Mouse (Mus musculus) olfactory bulb, adult 2 months (tissue): ENCODE results near the gene Lhfpl5. TPM values are rescaled to one million over a fixed set of nuclear protein-coding genes. Genes with fewer than 3 reads are reported as not detected.
"Not testable (repeated sequence)": the region's sequence is repeated elsewhere in the genome, so short reads cannot be mapped to it uniquely, and the experiment has no call there.

Source experiments
- H3K27ac ChIP-seq: fragments of 200-500 bp; 2 replicates; pipeline ENCODE4 v1.5.1; 2012; ENCODE audit warnings: low read depth, low read length; ENCODE audit not compliant: insufficient read depth
- H3K4me1 ChIP-seq: fragments of 200-500 bp; 2 replicates; pipeline ENCODE4 v1.6.1; 2012; ENCODE audit warnings: low read length; ENCODE audit not compliant: control insufficient read depth, insufficient read depth
- H3K4me3 ChIP-seq: fragments of 200-500 bp; 2 replicates; pipeline ENCODE4 v1.5.1; 2012; ENCODE audit warnings: mild to moderate bottlenecking, low read depth, low read length, moderate library complexity; ENCODE audit not compliant: insufficient read depth
- CTCF ChIP-seq: fragments of 200-500 bp; IDR thresholded peaks from 2 replicates; pipeline ENCODE4 v1.5.1; 2012; ENCODE audit warnings: low read depth, mild to moderate bottlenecking, low read length, moderate library complexity; ENCODE audit not compliant: insufficient read depth
- POLR2A ChIP-seq: fragments of 200-500 bp; IDR thresholded peaks from 2 replicates; pipeline ENCODE4 v1.6.1; 2012; ENCODE audit warnings: mild to moderate bottlenecking, low read depth, low read length, moderate library complexity; ENCODE audit not compliant: insufficient read depth
- WGBS: fragments of 180-500 bp; shearing (Covaris S2); methylation state at CpG from one replicate; pipeline ENCODE4 v1.1.7; 2018; 5-methylcytosine and 5-hydroxymethylcytosine counted together
- polyA plus RNA-seq: library from polyadenylated mRNA; stranded (reverse); fragments of >200 nt; gene quantifications from 2 replicates; pipeline ENCODE4 v1.2.4, GENCODE M21; 2012; ENCODE audit warnings: low replicate concordance; ENCODE audit not compliant: missing spikeins, insufficient read depth, insufficient read length

Gene Lhfpl5
- polyA plus RNA-seq, 1 experiment = not detected

DNA sequence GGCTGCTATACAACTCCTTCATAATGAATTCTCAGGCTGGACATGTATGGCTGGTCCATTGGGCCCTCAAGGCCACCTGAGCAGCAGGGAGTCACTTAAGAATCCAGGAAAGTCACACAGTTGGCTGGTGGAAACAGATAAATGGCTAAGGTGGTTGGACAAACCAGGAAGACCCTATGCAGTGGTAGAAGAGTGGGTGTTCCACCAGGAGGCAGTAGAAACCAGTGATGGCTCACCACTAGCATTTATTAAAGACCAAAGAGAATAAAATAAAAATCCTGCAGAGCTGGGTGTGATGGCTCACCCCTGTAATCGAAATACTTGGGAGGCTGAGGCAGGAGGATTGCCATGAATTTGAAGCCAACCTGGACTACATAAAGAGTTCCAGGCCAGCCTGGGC, 28.5 kb upstream of the Lhfpl5 start:
- no peaks in the 10 kb centered on the region for H3K4me1 ChIP-seq
- H3K4me3 ChIP-seq = no peak overlapping the region
- WGBS = 87% methylated on average over 1 of the region's 1 CpGs
- no peak overlapping the region for H3K27ac ChIP-seq
- TF ChIP-seq POLR2A (no peak), CTCF (no peak)

DNA sequence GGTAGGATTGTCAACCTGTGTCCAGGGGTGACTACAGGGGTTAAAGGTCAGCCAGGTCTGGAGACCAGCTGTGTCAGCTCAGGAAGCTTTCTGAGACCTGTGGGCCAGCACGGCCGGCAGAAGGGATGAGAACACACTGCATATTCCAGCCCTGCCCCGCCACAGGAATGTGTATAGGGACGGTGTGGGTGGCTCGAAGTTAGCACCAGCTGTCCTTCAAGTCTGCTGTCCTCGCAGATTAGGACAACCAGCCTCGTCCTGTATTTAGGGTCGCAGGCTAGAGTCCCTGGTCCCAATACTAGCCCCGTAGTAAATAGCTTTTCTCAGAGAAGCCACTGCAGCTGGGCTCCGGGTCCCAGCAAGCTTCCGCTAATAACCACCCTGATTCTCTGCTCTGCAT, 26.9 kb upstream of the Lhfpl5 start:
- no peak for TF ChIP-seq CTCF
- no peak for TF ChIP-seq POLR2A
- Histone ChIP-seq H3K4me3 (no peak overlapping the region), H3K4me1 (peaks cover 3% of the 10 kb centered on the region), H3K27ac (no peak overlapping the region)
- WGBS = 80% methylated on average over 11 of the region's 11 CpGs

DNA sequence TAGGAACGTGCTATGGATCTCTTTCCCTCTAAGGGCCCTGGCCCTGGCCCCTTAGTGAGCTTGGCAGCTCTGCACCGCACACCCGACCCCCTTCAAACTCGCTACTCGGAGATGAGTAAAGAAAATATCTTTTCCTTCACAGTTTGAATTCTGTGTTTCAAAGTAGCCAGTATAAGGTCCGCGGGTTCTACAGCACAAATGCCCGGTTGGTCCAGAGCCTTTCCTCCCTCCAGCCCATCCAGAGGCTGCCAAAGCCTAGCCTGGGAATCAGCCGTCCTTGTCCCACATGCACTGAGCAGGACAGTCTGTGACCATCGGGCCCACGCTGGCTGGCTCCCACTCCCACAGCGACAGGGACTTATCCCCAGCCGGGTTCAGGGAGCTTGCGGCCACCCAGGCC, 26.3 kb upstream of the Lhfpl5 start, which contains the start of gene Clpsl2:
Gene Clpsl2, plus strand, starts transcription at position 301 of the 400 bp plus-strand sequence.
- TF ChIP-seq POLR2A (no peak), CTCF (no peak)
- Histone ChIP-seq H3K4me1 (peaks cover 5% of the 10 kb centered on the region), H3K27ac (no peak within 1 kb of the TSS), H3K4me3 (no peak within 1 kb of the TSS)
- 77% methylated on average over 14 of the region's 14 CpGs for WGBS

DNA sequence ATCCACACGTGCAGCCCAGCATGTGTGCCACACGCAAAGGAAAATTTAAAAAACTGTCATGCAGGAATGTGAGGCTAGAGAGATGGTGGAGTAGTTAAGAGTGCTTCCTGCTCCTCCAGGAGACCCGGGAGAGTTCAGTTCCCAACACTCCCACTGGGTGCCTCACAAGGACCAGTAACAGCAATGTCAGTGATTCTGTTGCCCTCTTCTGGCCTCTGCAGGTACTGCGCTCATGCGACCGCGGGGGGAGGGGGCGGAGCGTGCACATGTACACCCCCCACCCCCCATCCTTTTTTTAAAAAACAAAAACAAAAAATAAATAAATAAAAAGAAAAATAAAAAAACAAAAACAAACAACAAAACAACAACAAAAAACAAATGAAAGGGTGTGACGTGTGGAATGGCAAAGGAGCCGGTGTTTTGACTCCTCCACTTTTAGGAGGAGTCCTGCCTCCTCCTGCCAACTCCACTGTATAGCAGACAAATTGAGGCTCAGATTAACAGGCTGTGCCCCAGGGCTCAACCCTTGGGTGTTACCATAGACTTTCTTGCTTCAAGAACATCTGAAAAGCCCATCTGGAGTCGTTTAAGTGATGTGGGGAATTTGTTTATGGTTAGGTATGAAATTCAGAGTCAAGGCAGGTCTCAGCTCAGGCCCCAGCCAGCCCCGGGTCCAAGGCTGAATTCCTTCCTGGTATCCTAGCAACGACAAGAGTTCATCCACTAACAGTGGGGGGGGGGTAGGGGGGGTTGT, 22.2 kb upstream of the Lhfpl5 start:
- Histone ChIP-seq H3K27ac (no peak overlapping the region), H3K4me3 (no peak overlapping the region), H3K4me1 (peaks cover 7% of the 10 kb centered on the region)
- 6% methylated on average over 14 of the region's 14 CpGs for WGBS
- TF ChIP-seq POLR2A (no peak), CTCF (peak; percentile 86)

DNA sequence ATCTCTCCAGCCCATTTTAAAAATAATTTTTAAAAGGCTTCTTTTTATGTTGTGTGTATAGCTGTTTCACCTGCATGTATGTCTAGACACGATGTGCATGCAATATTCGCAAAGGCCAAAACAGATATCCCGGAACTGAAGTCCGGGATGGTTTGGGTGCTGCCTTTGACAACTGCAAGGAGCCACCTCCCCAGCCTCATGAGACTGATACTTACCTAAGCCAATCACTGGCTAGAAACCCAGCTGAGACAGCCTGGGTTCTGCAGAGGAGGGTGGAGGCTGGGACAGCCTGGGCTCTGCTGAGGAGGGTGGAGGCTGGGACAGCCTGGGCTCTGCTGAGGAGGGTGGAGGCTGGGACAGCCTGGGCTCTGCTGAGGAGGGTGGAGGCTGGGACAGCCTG, 21.4 kb upstream of the Lhfpl5 start:
- not testable (repeated sequence) for H3K27ac ChIP-seq, H3K4me3 ChIP-seq, H3K4me1 ChIP-seq
- 93% methylated on average over 4 of the region's 4 CpGs for WGBS

DNA sequence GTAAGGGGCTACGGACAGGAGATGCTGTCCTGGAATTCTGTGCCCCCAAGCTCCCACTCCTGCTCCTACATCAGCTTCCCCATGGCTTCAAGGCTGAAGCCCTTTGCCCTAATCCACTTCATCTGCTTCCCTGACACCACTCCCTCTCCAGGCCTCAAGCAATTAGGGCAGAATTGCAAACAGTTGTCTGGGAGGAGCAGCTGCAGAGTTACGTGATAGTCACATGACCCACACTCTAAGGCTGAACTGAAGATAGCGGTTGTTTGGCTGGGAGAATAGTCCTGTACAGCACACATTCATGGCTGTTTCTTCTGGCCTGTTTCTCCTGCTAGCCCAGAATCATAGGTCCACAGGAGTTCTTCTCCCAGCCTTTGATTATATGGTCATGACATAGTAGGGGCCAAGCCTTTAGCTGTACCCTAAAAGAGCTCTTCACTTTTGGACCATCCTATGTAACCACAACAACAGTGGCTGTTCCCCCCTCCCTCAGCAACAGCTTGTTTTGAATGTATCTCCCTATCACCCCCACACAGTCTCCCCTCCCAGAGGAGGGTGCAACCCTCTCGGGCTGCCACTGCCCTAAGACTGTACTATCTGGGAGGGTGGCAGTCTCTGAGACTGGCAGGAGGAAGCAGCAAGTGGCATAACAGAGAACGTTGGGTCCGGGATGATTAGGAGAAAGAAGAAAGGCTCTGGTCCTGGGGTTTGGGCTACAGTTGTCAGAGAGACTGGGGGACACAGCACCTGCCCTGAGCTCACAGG, 18.6 kb upstream of the Lhfpl5 start:
- WGBS = 54% methylated on average over 6 of the region's 6 CpGs
- Histone ChIP-seq H3K4me1 (peaks cover 7% of the 10 kb centered on the region), H3K4me3 (no peak overlapping the region), H3K27ac (no peak overlapping the region)
- TF ChIP-seq CTCF (no peak), POLR2A (no peak)

DNA sequence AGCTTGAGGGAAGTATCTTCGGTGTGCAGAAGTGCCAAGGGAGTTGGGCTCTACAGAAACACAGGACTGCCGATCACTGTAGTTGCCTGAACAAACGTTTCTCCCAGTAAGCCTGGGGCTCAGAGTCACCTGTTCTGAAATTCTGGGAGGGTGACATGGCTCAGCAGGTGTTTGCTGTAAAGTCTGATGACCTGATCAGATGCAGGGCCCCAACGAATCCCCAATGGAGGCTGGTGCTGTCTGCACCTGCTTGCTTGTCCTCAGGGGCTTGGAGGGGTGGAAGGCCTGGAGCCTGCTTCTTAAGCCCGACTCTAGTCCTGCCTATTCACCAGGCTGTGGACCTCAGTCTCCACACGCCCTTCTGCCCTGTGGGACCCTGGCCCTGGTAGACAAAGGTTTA, 17.7 kb upstream of the Lhfpl5 start:
- H3K4me1 ChIP-seq = peaks cover 7% of the 10 kb centered on the region
- no peak overlapping the region for H3K4me3 ChIP-seq
- 80% methylated on average over 6 of the region's 6 CpGs for WGBS
- no peak overlapping the region for H3K27ac ChIP-seq
- no peak for TF ChIP-seq POLR2A
- TF ChIP-seq CTCF = no peak

DNA sequence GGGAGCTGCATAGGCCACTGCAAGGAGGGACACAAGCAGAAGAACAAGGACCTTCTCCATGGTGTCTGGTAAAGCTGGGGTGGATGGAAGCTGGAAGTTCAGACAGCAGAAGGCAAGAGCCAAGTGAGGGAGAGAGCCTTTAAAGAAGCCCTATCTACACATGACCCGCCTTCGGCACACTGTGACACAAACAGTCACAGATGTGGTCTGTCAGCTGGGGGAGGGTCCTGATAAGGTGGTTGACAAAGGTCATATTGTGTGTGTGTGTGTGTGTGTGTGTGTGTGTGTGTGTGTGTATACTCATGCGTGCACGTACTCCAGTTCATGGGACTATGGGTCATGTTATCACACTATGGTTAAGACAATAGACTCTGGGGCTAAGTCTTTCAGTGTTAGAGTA, 14.8 kb upstream of the Lhfpl5 start, which contains the start of gene Clps:
Gene Clps, minus strand, starts transcription at position 169 of the 400 bp plus-strand sequence.
- Histone ChIP-seq H3K4me3 (no peak within 1 kb of the TSS), H3K4me1 (peaks cover 2% of the 10 kb centered on the region; the same call in 1 of the 2 replicates), H3K27ac (no peak within 1 kb of the TSS)
- TF ChIP-seq CTCF = no peak
- TF ChIP-seq POLR2A = no peak
- 96% methylated on average over 4 of the region's 4 CpGs for WGBS

DNA sequence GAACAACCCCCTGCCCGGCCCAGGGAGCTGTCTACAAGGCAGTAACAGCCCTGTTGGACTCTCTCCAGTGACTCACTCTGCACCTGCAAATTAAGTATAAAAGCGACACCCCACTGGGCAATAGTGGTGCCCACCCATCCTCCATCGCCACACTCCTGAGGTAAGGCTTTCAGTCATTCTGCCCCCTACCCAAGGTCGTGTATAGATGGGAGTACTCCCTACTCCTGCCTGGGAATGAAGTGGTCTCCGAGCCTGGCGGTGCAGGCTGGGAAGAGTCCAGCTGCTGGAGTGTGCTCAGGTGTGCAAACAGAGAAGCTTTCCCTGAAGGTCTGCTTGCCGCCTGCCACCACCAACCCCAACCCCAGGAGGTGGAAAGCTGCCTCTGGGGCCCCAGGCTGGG, 13.8 kb upstream of the Lhfpl5 start:
- no peak overlapping the region for H3K27ac ChIP-seq
- TF ChIP-seq CTCF (no peak), POLR2A (no peak)
- WGBS = 62% methylated on average over 7 of the region's 7 CpGs

DNA sequence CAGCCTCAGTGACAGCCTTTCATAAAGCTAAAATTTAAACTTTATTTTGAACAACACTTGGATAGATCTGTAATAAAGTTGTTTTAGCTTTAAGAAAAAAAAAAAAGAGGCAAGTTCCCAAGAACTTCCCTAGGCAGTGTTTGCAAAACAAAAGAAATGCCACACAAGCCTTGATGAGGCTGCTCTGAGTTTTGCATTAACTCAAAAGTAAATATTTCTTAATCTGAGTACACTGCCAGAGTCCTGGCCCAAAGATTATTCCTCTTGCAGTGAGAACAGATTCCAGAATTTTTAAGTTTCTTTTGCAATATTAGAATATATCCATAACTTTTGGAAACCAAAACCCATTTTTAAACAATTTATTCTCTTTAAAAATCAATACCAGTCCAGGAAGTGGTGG, 10.3 kb upstream of the Lhfpl5 start:
- no peak overlapping the region for H3K4me3 ChIP-seq
- no peaks in the 10 kb centered on the region for H3K4me1 ChIP-seq
- no peak overlapping the region for H3K27ac ChIP-seq
- TF ChIP-seq CTCF (no peak), POLR2A (no peak)

More for the DNA sequence above, 13.8 kb upstream of the Lhfpl5 start:
- peaks cover 2% of the 10 kb centered on the region; the same call in 1 of the 2 replicates for H3K4me1 ChIP-seq
- no peak overlapping the region for H3K4me3 ChIP-seq
